Mouse (Mus musculus): Measurements from ENCODE around the gene Tbc1d2b. TPM values are rescaled to one million over a fixed set of nuclear protein-coding genes. Genes with fewer than 3 reads are reported as not detected.

Gene Tbc1d2b
- polyA plus RNA-seq, 1 experiment = 6.7 TPM

DNA sequence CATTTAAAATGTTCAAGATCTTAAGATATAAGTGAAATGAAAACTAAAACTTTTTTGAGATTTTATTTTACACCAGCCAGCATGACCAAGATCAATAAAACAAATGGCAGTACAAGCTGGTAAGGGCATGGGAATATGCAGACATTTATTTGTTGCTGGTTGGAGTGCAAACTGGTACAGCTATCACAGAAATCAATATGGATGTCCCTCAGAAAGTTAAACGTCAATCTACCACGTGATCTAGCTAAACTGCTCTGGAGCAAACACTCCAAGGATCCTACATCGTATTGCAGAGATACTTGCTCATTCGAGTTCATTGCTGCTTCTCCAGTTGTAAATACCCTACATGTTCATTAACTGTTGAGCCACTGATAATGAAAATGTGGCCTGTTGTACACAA lies 32.1 kb upstream of the Tbc1d2b start:
- Histone ChIP-seq H3K4me3 (ENCODE audit: insufficient read depth, poor library complexity, severe bottlenecking) (no peak overlapping the region), H3K27me3 (ENCODE audit: control insufficient read depth, insufficient read depth, insufficient read length) (no peaks in the 10 kb centered on the region), H3K36me3 (ENCODE audit: control insufficient read depth, insufficient read depth) (no peaks in the 10 kb centered on the region), H3K79me2 (ENCODE audit: control insufficient read depth, insufficient read depth) (no peaks in the 10 kb centered on the region), H3K79me3 (ENCODE audit: low read depth) (no peaks in the 10 kb centered on the region), H3ac (ENCODE audit: control insufficient read depth, insufficient read length, low read depth) (no peak overlapping the region)
- TF ChIP-seq MYOD1 (IDR thresholded peaks at IDR 0.05; ENCODE audit: control insufficient read depth, insufficient read length, low read depth) = no peak
- TF ChIP-seq CEBPB (IDR thresholded peaks at IDR 0.05; ENCODE audit: low read depth) = no peak
- TF ChIP-seq MAX (IDR thresholded peaks at IDR 0.05) = no peak
- no peak for TF ChIP-seq FOSL1 (IDR thresholded peaks at IDR 0.05; ENCODE audit: insufficient read depth, low read length, poor library complexity, severe bottlenecking)
- no peak for TF ChIP-seq USF1 (IDR thresholded peaks at IDR 0.05; ENCODE audit: low read depth)
- TF ChIP-seq CTCF (IDR thresholded peaks at IDR 0.05; ENCODE audit: control insufficient read depth, insufficient read depth, insufficient read length) = no peak
- TF ChIP-seq MYOG (IDR thresholded peaks at IDR 0.05; ENCODE audit: control insufficient read depth, extremely low read depth, insufficient read length) = no peak

GRCm38 (mm10) chr9:90301081-90301688 lies 30.6 kb upstream of the Tbc1d2b start:
- TF ChIP-seq MAX (IDR thresholded peaks at IDR 0.05) (no peak), CEBPB (IDR thresholded peaks at IDR 0.05; ENCODE audit: low read depth) (no peak), MYOD1 (IDR thresholded peaks at IDR 0.05; ENCODE audit: control insufficient read depth, insufficient read length, low read depth) (no peak), MYOG (IDR thresholded peaks at IDR 0.05; ENCODE audit: control insufficient read depth, extremely low read depth, insufficient read length) (no peak), FOSL1 (IDR thresholded peaks at IDR 0.05; ENCODE audit: insufficient read depth, low read length, poor library complexity, severe bottlenecking) (no peak), CTCF (IDR thresholded peaks at IDR 0.05; ENCODE audit: control insufficient read depth, insufficient read depth, insufficient read length) (no peak), USF1 (IDR thresholded peaks at IDR 0.05; ENCODE audit: low read depth) (no peak)
- H3K4me3 ChIP-seq (ENCODE audit: insufficient read depth, poor library complexity, severe bottlenecking) = no peak overlapping the region
- no peaks in the 10 kb centered on the region for H3K79me2 ChIP-seq (ENCODE audit: control insufficient read depth, insufficient read depth)
- no peaks in the 10 kb centered on the region for H3K27me3 ChIP-seq (ENCODE audit: control insufficient read depth, insufficient read depth, insufficient read length)
- no peaks in the 10 kb centered on the region for H3K79me3 ChIP-seq (ENCODE audit: low read depth)
- H3K36me3 ChIP-seq (ENCODE audit: control insufficient read depth, insufficient read depth) = no peaks in the 10 kb centered on the region
- no peak overlapping the region for H3ac ChIP-seq (ENCODE audit: control insufficient read depth, insufficient read length, low read depth)

DNA sequence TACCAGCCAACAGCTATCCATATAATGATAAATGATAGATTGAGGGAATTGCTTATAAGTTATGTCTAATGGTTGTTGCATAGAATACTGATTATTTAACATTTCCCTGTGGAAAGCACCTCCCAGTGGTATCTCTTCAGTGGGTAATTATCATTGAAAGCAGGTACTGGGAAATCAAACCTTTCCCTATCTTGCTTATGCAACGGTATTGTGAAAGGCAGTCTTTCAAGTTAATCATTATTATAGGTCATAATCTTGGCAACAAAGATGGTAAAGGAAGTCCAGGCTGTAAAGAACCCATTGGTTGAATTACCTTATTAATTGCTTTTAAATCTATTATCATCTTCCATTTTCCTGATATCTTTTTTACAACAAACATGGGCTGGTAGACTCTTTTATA lies 27.0 kb upstream of the Tbc1d2b start:
- no peak overlapping the region for H3K4me3 ChIP-seq (ENCODE audit: insufficient read depth, poor library complexity, severe bottlenecking)
- H3K79me3 ChIP-seq (ENCODE audit: low read depth) = no peaks in the 10 kb centered on the region
- no peaks in the 10 kb centered on the region for H3K79me2 ChIP-seq (ENCODE audit: control insufficient read depth, insufficient read depth)
- H3K36me3 ChIP-seq (ENCODE audit: control insufficient read depth, insufficient read depth) = no peaks in the 10 kb centered on the region
- TF ChIP-seq MYOD1 (IDR thresholded peaks at IDR 0.05; ENCODE audit: control insufficient read depth, insufficient read length, low read depth) = no peak
- no peak for TF ChIP-seq CTCF (IDR thresholded peaks at IDR 0.05; ENCODE audit: control insufficient read depth, insufficient read depth, insufficient read length)
- no peak for TF ChIP-seq CEBPB (IDR thresholded peaks at IDR 0.05; ENCODE audit: low read depth)
- TF ChIP-seq USF1 (IDR thresholded peaks at IDR 0.05; ENCODE audit: low read depth) = no peak
- no peaks in the 10 kb centered on the region for H3K27me3 ChIP-seq (ENCODE audit: control insufficient read depth, insufficient read depth, insufficient read length)
- H3ac ChIP-seq (ENCODE audit: control insufficient read depth, insufficient read length, low read depth) = no peak overlapping the region

DNA sequence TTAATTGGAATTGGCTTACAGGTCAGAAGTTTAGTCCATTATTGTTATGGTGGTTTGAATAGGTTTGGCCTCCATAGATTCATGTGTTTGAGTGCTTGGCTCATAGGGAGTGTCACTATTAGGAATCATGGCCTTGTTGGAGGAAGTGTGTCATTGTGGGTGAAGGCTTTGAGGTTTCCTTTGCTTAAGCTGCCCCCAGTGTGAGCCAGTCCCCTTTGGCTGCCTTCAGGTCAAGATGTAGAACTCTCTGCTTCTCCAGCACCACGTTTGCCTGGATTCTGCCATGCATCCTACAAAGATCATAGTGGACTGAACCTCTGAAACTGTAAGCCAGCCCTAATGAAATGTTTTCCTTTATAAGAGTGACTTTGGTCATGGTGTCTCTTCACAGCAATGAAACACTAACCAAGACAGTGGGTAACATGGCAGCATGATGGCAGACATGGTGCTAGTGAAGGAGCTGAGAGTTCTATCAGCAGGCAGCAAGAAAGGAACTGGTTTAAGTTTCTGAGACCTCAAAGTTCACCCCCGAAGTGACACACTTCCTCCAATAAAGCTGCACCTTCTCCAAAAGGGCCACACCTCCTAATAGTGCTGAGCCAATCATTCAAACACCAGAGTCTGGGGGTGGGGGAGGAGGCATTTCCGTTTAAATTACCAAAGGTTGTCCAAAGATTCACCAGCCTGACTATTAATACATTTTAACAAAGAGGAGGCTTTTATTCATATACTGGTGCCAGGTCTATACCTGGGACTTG lies 23.2 kb upstream of the Tbc1d2b start:
- no peak for TF ChIP-seq MYOG (IDR thresholded peaks at IDR 0.05; ENCODE audit: control insufficient read depth, extremely low read depth, insufficient read length)
- no peak for TF ChIP-seq FOSL1 (IDR thresholded peaks at IDR 0.05; ENCODE audit: insufficient read depth, low read length, poor library complexity, severe bottlenecking)
- no peak overlapping the region for H3ac ChIP-seq (ENCODE audit: control insufficient read depth, insufficient read length, low read depth)
- no peaks in the 10 kb centered on the region for H3K27me3 ChIP-seq (ENCODE audit: control insufficient read depth, insufficient read depth, insufficient read length)
- H3K79me2 ChIP-seq (ENCODE audit: control insufficient read depth, insufficient read depth) = no peaks in the 10 kb centered on the region
- no peaks in the 10 kb centered on the region for H3K36me3 ChIP-seq (ENCODE audit: control insufficient read depth, insufficient read depth)
- H3K79me3 ChIP-seq (ENCODE audit: low read depth) = no peaks in the 10 kb centered on the region
- no peak overlapping the region for H3K4me3 ChIP-seq (ENCODE audit: insufficient read depth, poor library complexity, severe bottlenecking)

DNA sequence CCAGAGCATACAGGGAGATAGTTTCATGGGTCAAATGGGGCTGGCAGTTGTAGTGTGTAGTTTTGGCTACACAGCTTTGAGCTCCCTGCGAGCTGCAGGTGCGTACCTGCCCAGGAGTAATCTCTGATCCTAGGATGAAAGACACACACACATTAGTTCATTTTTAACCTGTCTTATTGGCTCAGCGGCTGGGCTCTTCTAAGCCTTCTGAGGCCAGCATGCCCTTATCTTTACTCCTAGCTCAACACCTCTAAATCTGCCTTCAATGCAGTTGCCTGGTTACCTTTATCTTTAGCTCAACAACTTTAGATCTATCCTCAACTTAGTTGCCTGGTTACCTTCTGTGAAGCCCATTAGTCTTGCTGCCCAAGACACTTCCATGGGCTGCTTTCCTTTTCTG lies 7.8 kb upstream of the Tbc1d2b start:
- TF ChIP-seq USF1 (IDR thresholded peaks at IDR 0.05; ENCODE audit: low read depth) (no peak), MYOD1 (IDR thresholded peaks at IDR 0.05; ENCODE audit: control insufficient read depth, insufficient read length, low read depth) (no peak), FOSL1 (IDR thresholded peaks at IDR 0.05; ENCODE audit: insufficient read depth, low read length, poor library complexity, severe bottlenecking) (no peak), CEBPB (IDR thresholded peaks at IDR 0.05; ENCODE audit: low read depth) (no peak), CTCF (IDR thresholded peaks at IDR 0.05; ENCODE audit: control insufficient read depth, insufficient read depth, insufficient read length) (no peak), MYOG (IDR thresholded peaks at IDR 0.05; ENCODE audit: control insufficient read depth, extremely low read depth, insufficient read length) (no peak), MAX (IDR thresholded peaks at IDR 0.05) (no peak)
- no peak overlapping the region for H3ac ChIP-seq (ENCODE audit: control insufficient read depth, insufficient read length, low read depth)
- H3K4me3 ChIP-seq (ENCODE audit: insufficient read depth, poor library complexity, severe bottlenecking) = no peak overlapping the region
- H3K79me2 ChIP-seq (ENCODE audit: control insufficient read depth, insufficient read depth) = no peaks in the 10 kb centered on the region
- no peaks in the 10 kb centered on the region for H3K27me3 ChIP-seq (ENCODE audit: control insufficient read depth, insufficient read depth, insufficient read length)
- H3K79me3 ChIP-seq (ENCODE audit: low read depth) = no peaks in the 10 kb centered on the region
- no peaks in the 10 kb centered on the region for H3K36me3 ChIP-seq (ENCODE audit: control insufficient read depth, insufficient read depth)

DNA sequence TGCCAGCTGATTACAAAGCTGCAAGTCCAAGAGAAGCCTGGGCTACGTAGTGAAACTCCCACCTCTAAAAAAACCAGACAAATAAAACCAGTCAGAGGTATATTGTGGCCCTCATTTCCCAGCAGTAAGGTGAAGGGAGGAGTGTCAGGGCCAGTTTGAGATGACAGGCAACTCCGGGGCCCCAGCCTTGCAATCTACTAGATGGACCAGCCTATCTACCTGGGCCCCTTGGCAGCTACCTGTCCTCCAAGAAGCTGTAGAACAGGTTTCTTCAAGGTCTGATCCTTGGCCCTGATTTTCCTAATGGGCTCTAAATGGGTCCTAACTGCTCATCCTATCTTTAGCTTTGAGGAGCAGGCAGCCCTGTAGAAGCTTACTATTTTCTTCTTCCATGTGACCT lies 7.3 kb upstream of the Tbc1d2b start:
- Histone ChIP-seq H3K27me3 (ENCODE audit: control insufficient read depth, insufficient read depth, insufficient read length) (no peaks in the 10 kb centered on the region), H3K4me3 (ENCODE audit: insufficient read depth, poor library complexity, severe bottlenecking) (no peak overlapping the region), H3K79me3 (ENCODE audit: low read depth) (no peaks in the 10 kb centered on the region), H3K79me2 (ENCODE audit: control insufficient read depth, insufficient read depth) (no peaks in the 10 kb centered on the region), H3ac (ENCODE audit: control insufficient read depth, insufficient read length, low read depth) (no peak overlapping the region), H3K36me3 (ENCODE audit: control insufficient read depth, insufficient read depth) (no peaks in the 10 kb centered on the region)
- TF ChIP-seq USF1 (IDR thresholded peaks at IDR 0.05; ENCODE audit: low read depth) = no peak
- no peak for TF ChIP-seq CTCF (IDR thresholded peaks at IDR 0.05; ENCODE audit: control insufficient read depth, insufficient read depth, insufficient read length)
- TF ChIP-seq FOSL1 (IDR thresholded peaks at IDR 0.05; ENCODE audit: insufficient read depth, low read length, poor library complexity, severe bottlenecking) = no peak
- no peak for TF ChIP-seq CEBPB (IDR thresholded peaks at IDR 0.05; ENCODE audit: low read depth)
- no peak for TF ChIP-seq MYOG (IDR thresholded peaks at IDR 0.05; ENCODE audit: control insufficient read depth, extremely low read depth, insufficient read length)
- no peak for TF ChIP-seq MYOD1 (IDR thresholded peaks at IDR 0.05; ENCODE audit: control insufficient read depth, insufficient read length, low read depth)
- no peak for TF ChIP-seq MAX (IDR thresholded peaks at IDR 0.05)
